Mouse (Mus musculus) megakaryocyte, adult 5-6 weeks (primary cell): ENCODE data around the gene Ccl6. TPM values are rescaled to one million over a fixed set of nuclear protein-coding genes. Genes with fewer than 3 reads are reported as not detected.

Experiments
- ATAC-seq: 2 replicates; pipeline ENCODE4 v1.8.0; 2016; ENCODE audit warnings: mild to moderate bottlenecking, inconsistent platforms; ENCODE audit not compliant: poor library complexity, severe bottlenecking
- total RNA-seq, 2 experiments: library from RNA; stranded (forward) in 1 of 2; stranded (reverse) in 1 of 2; fragments of 153-499, 151-499 nt in 1 of 2; fragments of 221-1000, 200-1000 nt in 1 of 2; gene quantifications; 2 replicates each; pipeline versions ENCODE4 v1.2.3 to v1.2.4; 2015 to 2017

Gene Ccl6
- total RNA-seq, 2 experiments from 2014 or later = 592 to 950 TPM

- ATAC-seq = no peak
Measured at GRCm38 (mm10) chr11:83598207-83598837, 5.4 kb upstream of the Ccl6 start.

- no peak for ATAC-seq
Measured at GRCm38 (mm10) chr11:83597796-83598195, 4.9 kb upstream of the Ccl6 start.

- peak; percentile 61 for ATAC-seq
Measured at GRCm38 (mm10) chr11:83595669-83596455, 3.0 kb upstream of the Ccl6 start.

GRCm38 (mm10) chr11:83593453-83593852 lies 566 bp upstream of the Ccl6 start:
- ATAC-seq = peak; percentile 37; the same call in 1 of the 2 replicates

- 0 out of 2 replicates have a peak, but pooled peaks have one; percentile 30 for ATAC-seq
Measured at GRCm38 (mm10) chr11:83584232-83584631, 8.7 kb downstream of the Ccl6 start.

GRCm38 (mm10) chr11:83583450-83583754 lies 9.5 kb downstream of the Ccl6 start:
- ATAC-seq = no peak

GRCm38 (mm10) chr11:83582626-83583449 lies 10.0 kb downstream of the Ccl6 start:
- no peak for ATAC-seq

- no peak for ATAC-seq
Measured at GRCm38 (mm10) chr11:83581626-83582610, 11.0 kb downstream of the Ccl6 start.

- ATAC-seq = no peak
Measured at GRCm38 (mm10) chr11:83580699-83581232, 12.1 kb downstream of the Ccl6 start.

GRCm38 (mm10) chr11:83578999-83579398 lies 13.9 kb downstream of the Ccl6 start:
- no peak for ATAC-seq

- peak; percentile 45 for ATAC-seq
Measured at GRCm38 (mm10) chr11:83578186-83578760, 14.6 kb downstream of the Ccl6 start, which contains the start of gene Ccl9. Gene Ccl9, minus strand, starts transcription at chr11:83578636.

GRCm38 (mm10) chr11:83576927-83577555 lies 15.8 kb downstream of the Ccl6 start:
- ATAC-seq = peak; percentile 56

- ATAC-seq = no peak
Measured at GRCm38 (mm10) chr11:83572834-83573233, 20.1 kb downstream of the Ccl6 start.

- peak; percentile 79 for ATAC-seq
Measured at GRCm38 (mm10) chr11:83572223-83572622, 20.7 kb downstream of the Ccl6 start.

GRCm38 (mm10) chr11:83570189-83570588 lies 22.7 kb downstream of the Ccl6 start:
- peak; percentile 30 for ATAC-seq

- ATAC-seq = peak; percentile 51
Measured at GRCm38 (mm10) chr11:83569249-83569648, 23.6 kb downstream of the Ccl6 start.

GRCm38 (mm10) chr11:83568786-83569185 lies 24.1 kb downstream of the Ccl6 start:
- no peak for ATAC-seq

GRCm38 (mm10) chr11:83568061-83568460 lies 24.8 kb downstream of the Ccl6 start:
- ATAC-seq = no peak

GRCm38 (mm10) chr11:83567311-83567710 lies 25.6 kb downstream of the Ccl6 start:
- no peak for ATAC-seq
